10 mouse cellular contexts compared by ENCODE assay signal in genomic region chr3:79252921-79253394, GRCm38 (mm10). TPM values are rescaled to one million over a fixed set of nuclear protein-coding genes. Genes with fewer than 3 reads are reported as not detected.
DNase-seq lines count a peak whose midpoint lies in the region; ATAC-seq and TF ChIP-seq lines count a peak whose summit lies in the region.
"Had no signal": no experiment of that assay in that cellular context is flagged by ENCODE, and none has a peak within 500 bp of the region (broad histone marks: within the 10 kb centered on the region; RNA-seq: fewer than 3 reads in every experiment).

No protein-coding gene starts in this region.

- H3K27me3 ChIP-seq in spleen, adult 2 months (ENCODE audit: control insufficient read depth, insufficient read depth, low read length): no peaks in the 10 kb centered on the region
- H3K27me3 ChIP-seq in lung, postnatal 0 days (replicated peaks; ENCODE audit: insufficient read depth, low read length): no peaks in the 10 kb centered on the region
- H3K27me3 ChIP-seq: midbrain, embryonic 12.5 days had no signal

- peak overlapping the region; percentile 35; the same call in 1 of the 2 replicates for H3K4me2 ChIP-seq in lung, postnatal 0 days (replicated peaks; ENCODE audit: low read depth, low read length)
- H3K4me2 ChIP-seq: midbrain, embryonic 12.5 days had no signal

- intact Hi-C loops in gastrocnemius, adult 2 months (cut with DNase I): loop anchor here (5.0 kb wide), 1 partner anchor 34 kb away; the partner anchor contains the start of gene Rapgef2
- intact Hi-C loops in gastrocnemius, postnatal 14 days (cut with DNase I; ENCODE audit: low total_unique reads): no loop called here
- intact Hi-C loops in left cerebral cortex, postnatal 36 days (cut with DNase I): loop anchor here (5.0 kb wide), 1 partner anchor 34 kb away; the partner anchor contains the start of gene Rapgef2

- peaks cover 14% of the 10 kb centered on the region; the same call in 1 of the 2 replicates for H3K4me1 ChIP-seq in spleen, adult 2 months (ENCODE audit: control insufficient read depth, insufficient read depth, insufficient read length)
- H3K4me1 ChIP-seq in lung, postnatal 0 days (ENCODE audit: insufficient read depth, low read depth, low read length): no peaks in the 10 kb centered on the region

- peak; percentile 82 for ATAC-seq in lung, postnatal 0 days

- no peak for TF ChIP-seq POLR2A in spleen, adult 2 months (IDR thresholded peaks at IDR 0.05; ENCODE audit: low read depth, low read length)

- H3K9ac ChIP-seq in lung, postnatal 0 days (replicated peaks; ENCODE audit: low read depth): no peak overlapping the region
- H3K9ac ChIP-seq: midbrain, embryonic 12.5 days had no signal

- H3K9me3 ChIP-seq in lung, postnatal 0 days (ENCODE audit: low read length): no peaks in the 10 kb centered on the region

- H3K36me3 ChIP-seq in spleen, adult 2 months (ENCODE audit: control insufficient read depth, insufficient read depth, low read length): no peaks in the 10 kb centered on the region
- H3K36me3 ChIP-seq in lung, postnatal 0 days (ENCODE audit: insufficient read depth, low read length): no peaks in the 10 kb centered on the region
- H3K36me3 ChIP-seq: midbrain, embryonic 12.5 days had no signal

- peak overlapping the region; percentile 77 for H3K27ac ChIP-seq in gastrocnemius, adult 2 months
- peak overlapping the region; percentile 57 for H3K27ac ChIP-seq in spleen, adult 2 months (ENCODE audit: insufficient read depth, low read length)
- H3K27ac ChIP-seq in lung, postnatal 0 days (ENCODE audit: low read length): peak overlapping the region; percentile 59; the same call in 1 of the 2 replicates
- H3K27ac ChIP-seq: midbrain, embryonic 12.5 days had no signal

- peak overlapping the region; percentile 42 for H3K4me3 ChIP-seq in gastrocnemius, adult 2 months
- peak overlapping the region; percentile 32 for H3K4me3 ChIP-seq in spleen, adult 2 months (ENCODE audit: extremely low read depth, insufficient read depth, insufficient read length)
- H3K4me3 ChIP-seq in lung, postnatal 0 days (ENCODE audit: low read depth, low read length): no peak overlapping the region
- H3K4me3 ChIP-seq: midbrain, embryonic 12.5 days had no signal

- no peak for TF ChIP-seq CTCF in gastrocnemius, adult 2 months (IDR thresholded peaks at IDR 0.05)
- no peak for TF ChIP-seq CTCF in spleen, adult 2 months (IDR thresholded peaks at IDR 0.05; ENCODE audit: extremely low read depth, insufficient read depth, insufficient read length, insufficient replicate concordance)
- no peak for TF ChIP-seq CTCF in lung, postnatal 0 days (IDR thresholded peaks at IDR 0.05)

- TF ChIP-seq EP300 in lung, postnatal 0 days (IDR thresholded peaks at IDR 0.05): peak; percentile 86

- DNase-seq in gastrocnemius, adult 2 months: no peak
- no peak for DNase-seq in gastrocnemius, postnatal 14 days
- DNase-seq in spleen, adult 2 months (ENCODE audit: low read depth in 1 of 2, low spot score in 2 of 2): no peak
- no peak for DNase-seq in spleen, postnatal 10 days (ENCODE audit: low spot score in 2 of 2)
- DNase-seq in lung, postnatal 0 days (ENCODE audit: low spot score): peak; percentile 63
- no peak for DNase-seq in frontal cortex, postnatal 25 days (ENCODE audit: low spot score in 2 of 2)
- DNase-seq in left cerebral cortex, postnatal 36 days (ENCODE audit: low spot score in 2 of 2): no peak
- DNase-seq in ovary, postnatal 14 days (ENCODE audit: low spot score): no peak
- DNase-seq: right cerebral cortex, postnatal 14 days had no signal

- WGBS in spleen, adult 2 months: 6% methylated on average over 5 of the region's 5 CpGs
- WGBS in lung, postnatal 0 days: 35% methylated on average over 5 of the region's 5 CpGs

RNA-seq across cellular contexts. Expression of gene Rapgef2, which starts 33.4 kb away (rescaled TPM):
- 10 to 100 TPM; 13.0 to 29.3 TPM for total RNA-seq in gastrocnemius, adult 2 months (2021)
- total RNA-seq in gastrocnemius, postnatal 14 days (2021): 10 to 100 TPM; 20.5 to 21.0 TPM
- 4.9 and 6.3 TPM in 2 replicates for polyA plus RNA-seq in spleen, adult 2 months (2012; rRNA removed)
- 5.8 and 6.5 TPM in 2 replicates for polyA plus RNA-seq in lung, postnatal 0 days (2015; fragmentation: Nextera tagmentation; extraction: Ambion mirVana)
- 100 to 1,000 TPM; 114 to 136 TPM for total RNA-seq in left cerebral cortex, postnatal 36 days (2021)
